In the genomic region with DNA sequence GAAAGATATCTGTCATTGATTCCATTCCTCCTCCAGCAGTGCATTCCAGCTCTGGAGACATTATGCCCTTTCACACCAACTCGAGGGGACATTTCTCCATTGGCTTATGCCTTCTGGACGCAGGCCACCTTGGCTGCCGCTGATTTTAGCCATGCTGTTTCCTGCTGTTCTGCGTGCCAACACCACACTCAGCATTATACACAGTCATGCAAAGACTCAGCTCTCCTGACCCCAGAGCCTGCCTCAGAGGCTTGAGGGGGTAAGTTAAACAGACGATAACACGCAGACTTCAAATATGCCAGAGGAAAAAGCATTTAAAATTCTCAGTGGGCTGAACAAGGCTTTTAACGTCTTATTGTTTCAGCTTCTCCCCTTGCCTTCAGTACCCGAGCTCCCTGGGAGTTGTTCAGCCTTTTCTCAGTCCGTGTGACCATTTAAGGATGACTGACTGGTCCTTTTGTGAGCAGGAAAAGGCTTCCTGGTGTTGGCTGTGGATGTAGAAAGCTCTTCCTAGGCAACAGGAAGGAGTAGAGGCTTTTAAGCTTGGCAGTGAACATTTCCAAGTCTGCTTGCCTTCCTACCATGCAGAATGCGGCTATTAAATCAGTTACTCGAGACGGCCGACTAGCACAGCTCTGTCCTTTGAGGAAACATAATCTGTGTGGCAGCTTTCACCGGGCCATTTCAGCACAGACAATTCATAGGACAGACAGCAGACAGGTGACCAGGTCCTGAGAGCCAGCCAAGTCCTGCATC, we compare ENCODE assay signal across 9 mouse cellular contexts. TPM values are rescaled to one million over a fixed set of nuclear protein-coding genes. Genes with fewer than 3 reads are reported as not detected.
DNase-seq lines count a peak whose midpoint lies in the region; ATAC-seq and TF ChIP-seq lines count a peak whose summit lies in the region.
"Had no signal": no experiment of that assay in that cellular context is flagged by ENCODE, and none has a peak within 500 bp of the region (broad histone marks: within the 10 kb centered on the region; RNA-seq: fewer than 3 reads in every experiment).

No protein-coding gene starts in this region.

- peak overlapping the region; percentile 91 for H3K27ac ChIP-seq in embryonic fibroblast, embryonic 13.5 days (ENCODE audit: insufficient read depth, low read length)
- H3K27ac ChIP-seq in limb, embryonic 14.5 days (replicated peaks; ENCODE audit: low read depth, low read length), result peak overlapping the region; percentile 34; the same call in 1 of the 2 replicates
- H3K27ac ChIP-seq in liver, embryonic 12.5 days, result no peak overlapping the region

- H3K4me3 ChIP-seq in embryonic fibroblast, embryonic 13.5 days (ENCODE audit: insufficient read depth, low read length), result no peak overlapping the region
- H3K4me3 ChIP-seq in limb, embryonic 14.5 days (replicated peaks; ENCODE audit: low read length), result no peak overlapping the region
- no peak overlapping the region for H3K4me3 ChIP-seq in liver, embryonic 12.5 days
- H3K4me3 ChIP-seq: megakaryocyte, embryonic 14.5 days had no signal

- no peaks in the 10 kb centered on the region for H3K36me3 ChIP-seq in limb, embryonic 14.5 days (ENCODE audit: control insufficient read depth, insufficient read depth, low read length)
- no peaks in the 10 kb centered on the region for H3K36me3 ChIP-seq in liver, embryonic 12.5 days

- TF ChIP-seq POLR2A in embryonic fibroblast, embryonic 13.5 days (IDR thresholded peaks at IDR 0.05; ENCODE audit: low read depth, low read length), result peak; percentile 40; the same call in 1 of the 2 replicates
- no peak for TF ChIP-seq POLR2A in limb, embryonic 14.5 days (IDR thresholded peaks at IDR 0.05; ENCODE audit: borderline replicate concordance, extremely low read depth, insufficient read depth, insufficient read length)

- H3K4me2 ChIP-seq in limb, embryonic 14.5 days (replicated peaks; ENCODE audit: low read depth, low read length, severe bottlenecking), result no peak overlapping the region
- H3K4me2 ChIP-seq in liver, embryonic 12.5 days, result no peak overlapping the region

- peaks cover 4% of the 10 kb centered on the region; the same call in 1 of the 2 replicates for H3K4me1 ChIP-seq in embryonic fibroblast, embryonic 13.5 days (ENCODE audit: control insufficient read depth, insufficient read depth, low read length)
- H3K4me1 ChIP-seq in limb, embryonic 14.5 days (ENCODE audit: control insufficient read depth, insufficient read depth, low read length), result peaks cover 21% of the 10 kb centered on the region
- no peaks in the 10 kb centered on the region for H3K4me1 ChIP-seq in liver, embryonic 12.5 days

- H3K9ac ChIP-seq in limb, embryonic 14.5 days (ENCODE audit: low read depth, low read length, severe bottlenecking), result no peak overlapping the region
- no peak overlapping the region for H3K9ac ChIP-seq in liver, embryonic 12.5 days

- intact Hi-C loops in heart, postnatal 14 days (cut with DNase I), result no loop called here

- peak; percentile 68 for DNase-seq in Muller cell, postnatal 12 days (ENCODE audit: inconsistent ontology term)
- DNase-seq in adrenal gland, postnatal 25 days, result peak; percentile 40
- DNase-seq in heart, postnatal 14 days, result peak; percentile 27 to 55
- no peak for DNase-seq in limb, embryonic 14.5 days (ENCODE audit: low spot score)
- DNase-seq in ovary, postnatal 14 days (ENCODE audit: low spot score), result peak; percentile 27
- no peak for DNase-seq in frontal cortex, postnatal 25 days (ENCODE audit: low spot score in 2 of 2)

- 36% methylated on average over 14 of the region's 14 CpGs for WGBS in limb, embryonic 14.5 days
- 62% methylated on average over 14 of the region's 14 CpGs for WGBS in liver, embryonic 12.5 days (ENCODE audit: insufficient replicate concordance)

- TF ChIP-seq CTCF in embryonic fibroblast, embryonic 13.5 days (IDR thresholded peaks at IDR 0.05; ENCODE audit: borderline replicate concordance, insufficient read depth, low read length), result no peak

- no peaks in the 10 kb centered on the region for H3K27me3 ChIP-seq in limb, embryonic 14.5 days (ENCODE audit: control insufficient read depth, insufficient read depth, low read length)
- no peaks in the 10 kb centered on the region for H3K27me3 ChIP-seq in liver, embryonic 12.5 days (replicated peaks)

- no peak for ATAC-seq in limb, embryonic 14.5 days (ENCODE audit: low FRiP score, low read depth)
- no peak for ATAC-seq in liver, embryonic 12.5 days

- H3K9me3 ChIP-seq in limb, embryonic 14.5 days (ENCODE audit: control insufficient read depth, low read length), result no peaks in the 10 kb centered on the region
- H3K9me3 ChIP-seq in liver, embryonic 12.5 days (replicated peaks), result no peaks in the 10 kb centered on the region

RNA-seq across cellular contexts. Expression of a gene that starts 59.8 kb away (rescaled TPM):
- total RNA-seq in adrenal gland, postnatal 25 days (2021), result 0.76 and 1.2 TPM in 2 replicates
- polyA plus RNA-seq in embryonic fibroblast, embryonic 13.5 days (2011; ENCODE audit: insufficient read length, low read depth, missing spikeins), result 26.7 and 30.4 TPM in 2 replicates
- total RNA-seq in heart, postnatal 14 days (2021), result 1 to 10 TPM in 1 of 2 experiments, under 1 TPM in 1; 0.61 to 1.0 TPM
- polyA plus RNA-seq in limb, embryonic 14.5 days (2012; rRNA removed), result 2.0 and 2.3 TPM in 2 replicates
- polyA plus RNA-seq in limb, embryonic 14.5 days (2014; fragmentation: Nextera tagmentation; extraction: Ambion mirVana), result 1.4 and 1.6 TPM in 2 replicates
- polyA plus RNA-seq in liver, embryonic 12.5 days (2016; fragmentation: Nextera tagmentation; extraction: Ambion mirVana), result 0.05 TPM in 1 of 2 replicates, not detected in the other

Comparison
In these comparisons a context has a peak if more than half of its experiments do, and no peak if none do; other contexts are left out.
1. DNase-seq: peak in Muller cell, postnatal 12 days (single experiment), adrenal gland, postnatal 25 days (single experiment), heart, postnatal 14 days (2 of 2) and ovary, postnatal 14 days (single experiment); none in limb, embryonic 14.5 days (single experiment) and frontal cortex, postnatal 25 days (0 of 2).